Mouse (Mus musculus) limb, embryonic 10.5 days (tissue): ENCODE data around the gene Hba-a2. TPM values are rescaled to one million over a fixed set of nuclear protein-coding genes. Genes with fewer than 3 reads are reported as not detected.
"Not testable (repeated sequence)": the region's sequence is repeated elsewhere in the genome, so short reads cannot be mapped to it uniquely, and the experiment has no call there.

Experiments used
- DNase-seq: peaks from one replicate; pipeline ENCODE4 v3.0.0-alpha.2; 2017; ENCODE audit warnings: low spot score
- H3K27ac ChIP-seq: fragments of 300-500 bp; sonication (generic); 2 replicates; pipeline ENCODE4 v1.5.1; 2016; ENCODE audit warnings: mild to moderate bottlenecking
- H3K27me3 ChIP-seq: fragments of 300-500 bp; sonication (generic); 2 replicates; pipeline ENCODE4 v1.6.1; 2016; ENCODE audit warnings: low read depth, mild to moderate bottlenecking; ENCODE audit not compliant: poor library complexity, severe bottlenecking
- H3K36me3 ChIP-seq: fragments of 300-500 bp; sonication (generic); 2 replicates; pipeline ENCODE4 v1.6.1; 2016; ENCODE audit warnings: mild to moderate bottlenecking, moderate library complexity
- H3K4me1 ChIP-seq: fragments of 300-500 bp; sonication (generic); 2 replicates; pipeline ENCODE4 v1.6.1; 2016
- H3K4me3 ChIP-seq: fragments of 300-500 bp; sonication (generic); 2 replicates; pipeline ENCODE4 v1.5.1; 2016; ENCODE audit warnings: mild to moderate bottlenecking, moderate library complexity
- H3K9me3 ChIP-seq: fragments of 300-500 bp; sonication (generic); replicated peaks from 2 replicates; pipeline ENCODE4 v1.6.1; 2016; ENCODE audit warnings: mild to moderate bottlenecking
- WGBS: fragments of 180-500 bp; shearing (Covaris S2); methylation state at CpG from one replicate; pipeline ENCODE4 v1.1.7; 2016; 5-methylcytosine and 5-hydroxymethylcytosine counted together
- polyA plus RNA-seq: library from polyadenylated mRNA; unstranded; fragments of >200 nt; fragmentation: Nextera tagmentation; extraction: Ambion mirVana; gene quantifications from 2 replicates; pipeline ENCODE4 v1.2.1, GENCODE M21; 2016

The Hba-a2 gene
- polyA plus RNA-seq, 1 experiment from 2014 or later, result 3,476 TPM

DNA sequence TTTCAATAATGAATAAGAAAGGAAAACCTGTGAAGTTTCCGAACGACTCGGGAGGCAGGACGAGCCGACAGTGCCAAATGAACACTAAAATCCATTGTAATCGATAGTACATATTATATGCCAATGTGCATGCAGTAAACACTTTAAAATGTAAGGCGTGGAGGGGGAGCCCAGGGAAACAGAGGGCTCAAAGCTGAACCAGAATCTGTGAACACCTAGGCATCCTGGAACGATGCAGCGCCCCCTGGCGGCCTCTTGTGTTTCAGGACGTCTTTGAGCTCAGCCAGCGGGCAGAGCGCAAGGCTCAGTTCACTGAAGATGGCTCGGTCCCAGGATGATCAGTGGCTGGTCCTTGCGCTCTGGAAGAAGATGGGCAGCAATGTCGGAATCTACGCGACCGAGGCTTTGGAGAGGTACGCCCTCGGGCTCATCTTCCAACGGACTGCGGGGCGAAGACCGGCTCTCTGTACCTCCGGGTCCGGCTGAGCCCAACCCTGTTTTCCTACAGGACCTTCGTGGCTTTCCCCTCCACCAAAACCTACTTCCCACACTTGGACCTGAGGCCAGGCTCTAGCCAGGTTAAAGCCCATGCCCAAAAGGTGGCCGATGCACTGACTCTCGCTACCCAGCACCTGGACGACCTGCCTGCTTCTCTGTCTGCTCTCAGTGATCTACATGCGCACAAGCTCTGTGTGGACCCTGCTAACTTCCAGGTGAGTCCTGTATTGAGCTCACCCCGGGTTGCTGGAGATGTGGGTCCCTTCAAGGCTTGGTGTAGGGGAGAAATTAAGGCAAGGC, 9.4 kb upstream of the Hba-a2 start, which contains the start of gene Hbq1b:
Gene Hbq1b (plus strand): TSS at position 271 of the 798 bp plus-strand sequence.
- peaks cover 15% of the 10 kb centered on the region for H3K27me3 ChIP-seq
- WGBS, result 22% methylated on average over 32 of the region's 33 CpGs
- H3K9me3 ChIP-seq, H3K4me1 ChIP-seq, H3K27ac ChIP-seq, H3K36me3 ChIP-seq: not testable (repeated sequence)
- H3K4me3 ChIP-seq, result peak within 1 kb of the TSS; percentile 38
- DNase-seq, result peak; percentile 77

DNA sequence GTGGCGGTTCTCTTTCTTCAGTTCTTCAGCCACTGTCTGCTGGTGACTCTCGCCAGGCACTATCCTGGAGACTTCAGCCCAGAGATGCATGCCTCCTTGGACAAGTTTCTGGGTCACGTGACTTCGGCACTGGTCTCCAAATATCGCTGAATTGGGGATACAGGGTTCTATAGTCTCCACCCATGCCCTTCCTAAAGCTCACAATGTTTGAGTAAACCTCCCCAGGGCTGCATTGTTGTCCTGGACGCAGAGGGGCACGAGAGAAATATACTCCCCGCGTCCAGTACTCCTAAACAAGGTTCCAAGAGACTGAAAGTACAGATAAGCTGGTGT, 8.8 kb upstream of the Hba-a2 start:
- no peaks in the 10 kb centered on the region for H3K36me3 ChIP-seq
- DNase-seq, result no peak
- H3K27me3 ChIP-seq, result peaks cover 15% of the 10 kb centered on the region
- WGBS, result 69% methylated on average over 9 of the region's 9 CpGs
- H3K4me1 ChIP-seq, result no peaks in the 10 kb centered on the region
- H3K9me3 ChIP-seq, result no peaks in the 10 kb centered on the region
- H3K27ac ChIP-seq, result no peak overlapping the region
- H3K4me3 ChIP-seq, result no peak overlapping the region

DNA sequence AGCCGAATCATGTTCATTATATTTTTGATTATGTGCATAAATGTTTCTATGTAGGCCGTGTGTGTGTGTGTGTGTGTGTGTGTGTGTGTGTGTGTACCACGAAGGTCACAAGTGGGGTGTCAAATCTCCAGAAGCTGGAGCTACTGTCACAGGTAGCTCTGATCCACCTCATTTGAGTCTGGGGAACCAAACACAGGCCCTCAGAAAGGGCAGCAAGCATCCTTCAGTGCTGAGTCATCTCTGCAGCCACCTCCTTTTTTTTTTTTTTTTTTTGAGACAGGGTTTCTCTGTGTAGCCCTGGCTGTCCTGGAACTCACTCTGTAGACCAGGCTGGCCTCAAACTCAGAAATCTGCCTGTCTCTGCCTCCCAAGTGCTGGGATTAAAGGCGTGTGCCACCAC, 3.5 kb upstream of the Hba-a2 start:
- not testable (repeated sequence) for H3K4me3 ChIP-seq, H3K27me3 ChIP-seq, H3K27ac ChIP-seq, H3K9me3 ChIP-seq, DNase-seq, H3K36me3 ChIP-seq, H3K4me1 ChIP-seq
- 89% methylated on average over 4 of the region's 4 CpGs for WGBS

DNA sequence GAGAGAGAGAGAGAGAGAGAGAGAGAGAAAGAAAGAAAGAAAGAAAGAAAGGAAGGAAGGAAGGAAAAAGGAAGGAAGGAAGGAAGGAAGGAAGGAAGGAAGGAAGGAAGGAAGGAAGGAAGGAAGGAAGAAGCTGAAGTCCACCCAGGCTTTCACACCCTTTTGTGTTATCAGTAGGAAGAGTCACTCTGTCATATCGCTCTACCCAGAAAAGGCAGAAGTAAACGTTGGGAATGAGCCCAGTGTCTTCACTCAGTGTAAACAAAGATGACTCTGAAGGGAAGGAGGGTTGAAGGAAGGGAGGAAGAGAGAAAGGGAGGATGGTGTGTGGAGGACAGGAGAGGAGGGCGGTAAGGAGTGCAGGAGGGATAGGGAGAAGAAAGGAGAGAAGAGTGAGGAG, 2.8 kb upstream of the Hba-a2 start:
- not testable (repeated sequence) for DNase-seq, H3K9me3 ChIP-seq, H3K27me3 ChIP-seq, H3K4me1 ChIP-seq, H3K36me3 ChIP-seq, H3K4me3 ChIP-seq, H3K27ac ChIP-seq
- WGBS, result 68% methylated on average over 3 of the region's 3 CpGs

DNA sequence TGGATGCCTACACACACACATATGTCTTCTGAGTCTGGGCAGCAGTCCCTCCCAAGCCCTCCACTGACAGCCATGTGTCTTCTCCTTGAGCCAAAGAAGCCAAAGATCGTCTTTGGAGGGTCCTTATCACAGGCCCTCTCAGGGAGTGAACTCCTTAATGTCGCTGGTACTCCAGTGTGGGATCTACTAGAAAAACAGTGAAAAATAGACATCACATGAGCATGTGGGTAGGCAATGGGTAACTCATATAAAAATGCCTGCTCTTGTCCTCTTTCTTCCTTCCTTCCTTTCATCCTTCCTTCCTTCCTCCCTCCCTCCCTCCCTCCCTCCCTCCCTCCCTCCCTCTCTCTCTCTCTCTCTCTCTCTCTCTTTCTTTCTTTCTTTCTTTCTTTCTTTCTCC, 1.1 kb downstream of the Hba-a2 start:
- H3K36me3 ChIP-seq, DNase-seq, H3K4me1 ChIP-seq, H3K27ac ChIP-seq, H3K9me3 ChIP-seq, H3K4me3 ChIP-seq: not testable (repeated sequence)
- peaks cover 18% of the 10 kb centered on the region for H3K27me3 ChIP-seq
- 40% methylated on average over 2 of the region's 2 CpGs for WGBS

DNA sequence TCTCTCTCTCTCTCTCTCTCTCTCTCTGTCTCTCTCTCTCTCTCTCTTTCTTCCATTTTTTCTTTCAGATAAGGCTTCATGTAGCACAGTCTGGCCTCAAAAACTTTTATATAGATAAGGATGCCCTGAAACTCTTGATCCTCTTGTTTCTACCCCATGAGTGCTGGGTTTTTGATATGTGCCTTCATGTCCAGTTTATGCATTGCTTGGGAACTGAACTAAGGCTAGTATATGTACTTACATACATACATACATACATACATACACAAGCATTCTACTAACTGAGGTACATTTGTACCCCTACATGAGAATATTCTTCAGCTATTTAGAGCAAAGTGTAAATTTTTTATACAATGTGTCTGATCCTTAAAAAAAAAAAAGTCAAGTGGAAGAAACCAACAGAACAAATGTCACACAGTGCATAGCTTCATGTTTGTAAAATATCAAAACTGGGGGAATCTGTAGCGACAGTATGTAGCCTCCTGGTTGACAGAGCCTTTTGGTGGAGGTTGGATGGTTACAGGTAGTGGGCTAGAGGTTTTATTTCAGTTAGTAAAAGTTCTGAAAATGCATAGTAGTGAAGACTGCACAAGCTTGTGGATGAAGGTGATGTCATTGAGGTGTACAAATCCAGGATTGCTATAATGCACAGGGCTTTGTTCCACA, 1.7 kb downstream of the Hba-a2 start:
- no peak overlapping the region for H3K27ac ChIP-seq
- no peaks in the 10 kb centered on the region for H3K36me3 ChIP-seq
- WGBS, result 90% methylated on average over 1 of the region's 1 CpGs

DNA sequence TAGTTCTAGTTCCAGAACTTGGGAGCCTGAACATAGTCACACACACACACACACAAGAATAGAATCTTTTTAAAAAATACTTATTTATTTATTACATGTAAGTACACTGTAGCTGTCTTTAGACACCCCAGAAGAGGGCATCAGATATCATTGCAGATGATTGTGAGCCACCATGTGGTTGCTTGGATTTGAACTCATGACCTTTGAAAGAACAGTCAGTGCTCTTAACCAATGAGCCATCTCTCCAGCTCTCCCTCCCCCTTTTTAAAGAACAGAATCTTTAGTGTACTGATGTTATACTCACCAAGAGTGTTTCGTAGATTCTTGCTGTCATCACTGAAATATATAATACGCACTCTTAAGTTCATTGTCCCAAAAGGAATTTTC, 2.2 kb downstream of the Hba-a2 start:
- no peak for DNase-seq
- peaks cover 3% of the 10 kb centered on the region; the same call in 1 of the 2 replicates for H3K4me1 ChIP-seq
- H3K4me3 ChIP-seq, result no peak overlapping the region
- no peak overlapping the region for H3K27ac ChIP-seq
- H3K27me3 ChIP-seq, result peaks cover 19% of the 10 kb centered on the region
- no peaks in the 10 kb centered on the region for H3K9me3 ChIP-seq
- H3K36me3 ChIP-seq, result no peaks in the 10 kb centered on the region
- WGBS, result 94% methylated on average over 2 of the region's 2 CpGs

More for the DNA sequence above, 1.7 kb downstream of the Hba-a2 start:
- Histone ChIP-seq H3K9me3 (no peaks in the 10 kb centered on the region), H3K4me3 (no peak overlapping the region), H3K27me3 (peaks cover 19% of the 10 kb centered on the region), H3K4me1 (peaks cover 3% of the 10 kb centered on the region; the same call in 1 of the 2 replicates)
- no peak for DNase-seq

DNA sequence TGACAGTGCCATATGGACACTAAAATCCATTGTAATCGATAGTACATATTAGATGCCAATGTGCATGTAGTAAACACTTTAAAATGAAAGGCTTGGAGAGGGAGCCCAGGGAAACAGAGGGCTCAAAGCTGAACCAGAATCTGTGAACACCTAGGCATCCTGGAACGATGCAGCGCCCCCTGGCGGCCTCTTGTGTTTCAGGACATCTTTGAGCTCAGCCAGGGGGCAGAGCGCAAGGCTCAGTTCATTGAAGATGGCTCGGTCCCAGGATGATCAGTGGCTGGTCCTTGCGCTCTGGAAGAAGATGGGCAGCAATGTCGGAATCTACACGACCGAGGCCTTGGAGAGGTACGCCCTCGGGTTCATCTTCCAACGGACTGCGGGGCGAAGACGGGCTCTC, 3.6 kb downstream of the Hba-a2 start, which contains the start of gene Hbq1a:
Gene Hbq1a (plus strand): TSS at position 205 of the 400 bp plus-strand sequence.
- 6% methylated on average over 16 of the region's 16 CpGs for WGBS
- peak; percentile 72 for DNase-seq
- H3K9me3 ChIP-seq, H3K27ac ChIP-seq, H3K4me1 ChIP-seq, H3K36me3 ChIP-seq: not testable (repeated sequence)
- peaks cover 19% of the 10 kb centered on the region for H3K27me3 ChIP-seq
- peak within 1 kb of the TSS; percentile 20; the same call in 1 of the 2 replicates for H3K4me3 ChIP-seq

DNA sequence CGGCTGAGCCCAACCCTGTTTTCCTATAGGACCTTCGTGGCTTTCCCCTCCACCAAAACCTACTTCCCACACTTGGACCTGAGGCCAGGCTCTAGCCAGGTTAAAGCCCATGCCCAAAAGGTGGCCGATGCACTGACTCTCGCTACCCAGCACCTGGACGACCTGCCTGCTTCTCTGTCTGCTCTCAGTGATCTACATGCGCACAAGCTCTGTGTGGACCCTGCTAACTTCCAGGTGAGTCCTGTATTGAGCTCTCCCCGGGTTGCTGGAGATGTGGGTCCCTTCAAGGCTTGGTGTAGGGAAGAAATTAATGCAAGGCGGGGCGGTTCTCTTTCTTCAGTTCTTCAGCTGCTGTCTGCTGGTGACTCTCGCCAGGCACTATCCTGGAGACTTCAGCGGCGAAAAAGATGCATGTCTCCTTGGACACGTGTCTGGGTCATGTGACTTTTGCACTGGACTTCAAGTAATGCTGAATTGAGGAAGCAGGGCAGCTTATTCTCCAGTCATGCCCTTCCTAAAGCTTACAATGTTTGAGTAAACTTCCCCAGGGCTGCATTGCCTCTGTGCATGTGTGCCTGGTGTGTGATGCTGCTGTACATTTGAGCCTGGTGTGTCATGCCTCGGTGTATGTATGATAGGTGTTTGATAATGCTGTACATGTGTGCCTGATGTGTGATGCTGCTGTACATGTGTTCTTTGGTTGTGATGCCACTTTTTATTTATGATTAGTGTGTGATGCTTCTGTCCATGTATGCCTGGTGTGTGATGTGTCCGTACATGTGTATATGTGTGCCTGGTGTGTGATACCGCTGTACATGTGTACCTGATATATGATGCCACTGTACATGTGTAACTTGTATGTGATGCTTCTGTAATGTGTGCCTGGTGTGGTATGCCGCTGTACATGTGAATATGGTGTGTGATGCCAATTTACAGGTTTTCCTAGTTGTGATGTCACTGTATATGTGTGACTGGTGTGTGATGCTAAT, 4.3 kb downstream of the Hba-a2 start:
- H3K4me3 ChIP-seq, result peak overlapping the region; percentile 20; the same call in 1 of the 2 replicates
- WGBS, result 58% methylated on average over 16 of the region's 17 CpGs
- peaks cover 19% of the 10 kb centered on the region for H3K27me3 ChIP-seq

DNA sequence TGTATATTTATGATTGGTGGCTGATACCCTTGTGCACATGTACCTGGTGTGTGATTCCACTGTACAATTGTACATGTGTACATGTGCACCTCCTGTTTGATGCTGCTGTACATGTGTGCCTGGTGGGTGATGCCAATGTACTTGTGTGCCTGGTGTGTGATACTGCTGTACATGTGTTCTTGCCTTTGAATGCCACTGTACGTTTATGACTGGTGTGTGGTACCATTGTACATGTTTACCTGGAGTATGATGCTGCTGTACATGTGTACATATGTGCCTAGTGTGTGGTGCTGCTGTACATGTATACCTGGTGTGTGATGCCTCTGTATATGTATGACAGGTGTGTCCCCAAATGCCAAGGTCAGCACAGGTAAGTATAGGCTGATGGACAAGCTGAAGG, 5.2 kb downstream of the Hba-a2 start:
- H3K27ac ChIP-seq, result no peak overlapping the region
- peaks cover 3% of the 10 kb centered on the region; the same call in 1 of the 2 replicates for H3K4me1 ChIP-seq
- peaks cover 19% of the 10 kb centered on the region for H3K27me3 ChIP-seq
- 82% methylated on average over 1 of the region's 1 CpGs for WGBS
- H3K9me3 ChIP-seq, result no peaks in the 10 kb centered on the region
- DNase-seq, result no peak
- no peaks in the 10 kb centered on the region for H3K36me3 ChIP-seq
- H3K4me3 ChIP-seq, result no peak overlapping the region

More for the DNA sequence above, 4.3 kb downstream of the Hba-a2 start:
- peaks cover 3% of the 10 kb centered on the region; the same call in 1 of the 2 replicates for H3K4me1 ChIP-seq
- DNase-seq, result no peak
- H3K9me3 ChIP-seq, result no peaks in the 10 kb centered on the region
- no peak overlapping the region for H3K27ac ChIP-seq
- no peaks in the 10 kb centered on the region for H3K36me3 ChIP-seq

DNA sequence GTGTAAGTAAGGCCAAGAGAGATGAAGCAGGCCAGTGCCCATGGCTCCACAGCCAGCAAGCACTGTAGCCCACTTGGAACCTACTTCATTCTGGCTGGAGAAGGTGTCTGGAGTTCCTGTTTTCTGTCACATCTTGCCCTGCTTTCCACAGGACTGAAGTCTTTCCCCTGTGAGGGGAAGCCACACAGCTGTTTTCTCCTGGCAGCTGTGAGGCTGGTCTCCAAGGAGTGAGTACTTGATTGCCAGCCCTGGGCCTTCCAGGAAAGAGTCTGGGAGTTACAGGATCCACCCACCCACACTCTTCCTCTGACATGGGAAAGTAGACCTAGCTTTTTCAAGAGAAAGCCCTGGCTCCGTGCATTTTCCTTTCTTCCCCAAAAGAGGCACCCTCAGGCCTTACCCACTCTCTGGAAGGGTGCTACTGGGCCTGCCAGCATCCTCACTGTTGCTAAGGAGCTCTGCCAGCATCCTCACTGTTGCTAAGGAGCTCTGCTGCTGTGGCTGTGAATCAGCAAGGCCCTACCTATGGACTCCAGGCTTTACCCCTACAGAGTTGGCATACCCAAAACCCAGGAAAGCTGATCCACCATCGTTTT, 6.6 kb downstream of the Hba-a2 start:
- 47% methylated on average over 2 of the region's 2 CpGs for WGBS
- no peaks in the 10 kb centered on the region for H3K9me3 ChIP-seq
- no peak overlapping the region for H3K27ac ChIP-seq
- no peak overlapping the region for H3K4me3 ChIP-seq
- peaks cover 19% of the 10 kb centered on the region for H3K27me3 ChIP-seq
- H3K36me3 ChIP-seq, result no peaks in the 10 kb centered on the region
- DNase-seq, result no peak
- peaks cover 5% of the 10 kb centered on the region; the same call in 1 of the 2 replicates for H3K4me1 ChIP-seq

DNA sequence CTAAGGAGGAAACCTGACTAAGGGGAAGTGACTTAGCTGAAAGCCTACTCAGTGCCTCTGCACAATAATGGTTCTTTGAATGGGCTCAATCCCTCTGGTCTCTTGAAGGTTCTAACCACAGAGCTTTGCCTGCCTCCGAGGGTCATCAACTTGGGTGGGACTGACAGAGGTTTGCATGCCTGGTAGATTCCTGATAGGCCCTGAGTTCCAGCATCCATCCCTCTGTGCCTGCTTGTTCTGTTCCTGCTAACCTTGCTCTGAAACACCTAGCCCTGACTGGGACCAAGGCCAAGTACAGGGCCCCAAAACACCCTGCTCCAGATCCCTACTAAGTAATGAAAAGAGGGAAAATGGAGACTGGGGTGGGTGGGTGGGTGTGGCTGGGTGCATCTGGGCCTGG, 7.2 kb downstream of the Hba-a2 start:
- DNase-seq, result no peak
- Histone ChIP-seq H3K36me3 (no peaks in the 10 kb centered on the region), H3K4me1 (peaks cover 6% of the 10 kb centered on the region; the same call in 1 of the 2 replicates), H3K27ac (no peak overlapping the region), H3K4me3 (no peak overlapping the region), H3K9me3 (no peaks in the 10 kb centered on the region), H3K27me3 (peaks cover 19% of the 10 kb centered on the region)
- WGBS, result 100% methylated on average over 1 of the region's 1 CpGs
